Mouse (Mus musculus) midbrain, embryonic 10.5 days (tissue): ENCODE measurements at regions not wholly inside any gene's neighbourhood (a gene's known extent, or its start where the extent isn't known, plus 50 kb on each side); places are given as distances from the start of the nearest gene placed in this dataset.
"Not testable (repeated sequence)": the region's sequence is repeated elsewhere in the genome, so short reads cannot be mapped to it uniquely, and the experiment has no call there.

Experiments
- DNase-seq: peaks from one replicate; pipeline ENCODE4 v3.0.0-alpha.2; 2017; ENCODE audit warnings: low spot score
- H3K27ac ChIP-seq: fragments of 300-500 bp; sonication (generic); replicated peaks from 2 replicates; pipeline ENCODE4 v1.5.1; 2016; ENCODE audit warnings: mild to moderate bottlenecking
- H3K27me3 ChIP-seq: fragments of 300-500 bp; sonication (generic); 2 replicates; pipeline ENCODE4 v1.6.1; 2016; ENCODE audit warnings: low read depth, mild to moderate bottlenecking; ENCODE audit not compliant: poor library complexity, severe bottlenecking
- H3K36me3 ChIP-seq: fragments of 300-500 bp; sonication (generic); 2 replicates; pipeline ENCODE4 v1.6.1; 2016; ENCODE audit warnings: mild to moderate bottlenecking, moderate library complexity
- H3K4me1 ChIP-seq: fragments of 300-500 bp; sonication (generic); 2 replicates; pipeline ENCODE4 v1.6.1; 2016
- H3K4me3 ChIP-seq: fragments of 300-500 bp; sonication (generic); 2 replicates; pipeline ENCODE4 v1.5.1; 2016; ENCODE audit warnings: mild to moderate bottlenecking, moderate library complexity
- H3K9me3 ChIP-seq: fragments of 300-500 bp; sonication (generic); replicated peaks from 2 replicates; pipeline ENCODE4 v1.6.1; 2016; ENCODE audit warnings: mild to moderate bottlenecking
- WGBS: fragments of 180-500 bp; shearing (Covaris S2); methylation state at CpG from one replicate; pipeline ENCODE4 v1.1.7; 2016; 5-methylcytosine and 5-hydroxymethylcytosine counted together

GRCm38 (mm10) chr12:19875386-19875785, 78.9 kb upstream of the Gm21863 start:
- H3K4me3 ChIP-seq, H3K27ac ChIP-seq, H3K4me1 ChIP-seq, H3K36me3 ChIP-seq, H3K27me3 ChIP-seq, DNase-seq: not testable (repeated sequence)
- H3K9me3 ChIP-seq: peaks cover 52% of the 10 kb centered on the region
- 56% methylated on average over 1 of the region's 1 CpGs for WGBS

GRCm38 (mm10) chr12:19876186-19876585, 78.1 kb upstream of the Gm21863 start:
- Histone ChIP-seq H3K9me3 (peaks cover 48% of the 10 kb centered on the region), H3K4me3 (no peak overlapping the region), H3K4me1 (no peaks in the 10 kb centered on the region), H3K36me3 (no peaks in the 10 kb centered on the region), H3K27ac (no peak overlapping the region), H3K27me3 (no peaks in the 10 kb centered on the region)
- no peak for DNase-seq

- 15% methylated on average over 41 of the region's 41 CpGs for WGBS
- Histone ChIP-seq H3K4me1 (no peaks in the 10 kb centered on the region), H3K4me3 (no peak overlapping the region), H3K9me3 (peaks cover 55% of the 10 kb centered on the region), H3K36me3 (no peaks in the 10 kb centered on the region), H3K27ac (no peak overlapping the region), H3K27me3 (no peaks in the 10 kb centered on the region)
- no peak for DNase-seq
These were observed 71.9 kb upstream of the Gm21863 start for GRCm38 (mm10) chr12:19882386-19882785.
